Mouse (Mus musculus): ENCODE results near the gene Thnsl2.

- TF ChIP-seq GATA1 (IDR thresholded peaks at IDR 0.05; ENCODE audit: borderline replicate concordance, low read length) (no peak), FLI1 (IDR thresholded peaks at IDR 0.05; ENCODE audit: low read length) (no peak)
Observed at GRCm38 (mm10) chr6:71189578-71189977, 45.3 kb upstream of the Thnsl2 start.
